Mouse (Mus musculus) hematopoietic stem cell, adult 5-6 weeks (primary cell): ENCODE measurements around the gene Tmem209. TPM values are rescaled to one million over a fixed set of nuclear protein-coding genes. Genes with fewer than 3 reads are reported as not detected.
A peak's percentile ranks its signal among the peaks of the same experiment; 100 is the strongest.

Experiments used
- ATAC-seq, 2 experiments: fragments of 125-278 bp in 1 of 2; replicated peaks in 1 of 2; 2 replicates each; pipeline ENCODE4 v1.8.0; 2016 to 2017; ENCODE audit warnings: inconsistent platforms in 2 of 2, mild to moderate bottlenecking in 2 of 2, moderate number of reproducible peaks in 2 of 2, low read depth in 1 of 2, moderate TSS enrichment in 1 of 2; ENCODE audit not compliant: low FRiP score in 2 of 2, poor library complexity in 2 of 2, severe bottlenecking in 2 of 2, insufficient read depth in 1 of 2, low TSS enrichment in 1 of 2
- total RNA-seq: library from RNA; stranded (forward); fragments of 172-1452, 232-1000 nt; gene quantifications from 2 replicates; pipeline ENCODE4 v1.2.3, GENCODE M21; 2017

The Tmem209 gene
- total RNA-seq, result 35.0 and 56.3 TPM in 2 replicates

DNA sequence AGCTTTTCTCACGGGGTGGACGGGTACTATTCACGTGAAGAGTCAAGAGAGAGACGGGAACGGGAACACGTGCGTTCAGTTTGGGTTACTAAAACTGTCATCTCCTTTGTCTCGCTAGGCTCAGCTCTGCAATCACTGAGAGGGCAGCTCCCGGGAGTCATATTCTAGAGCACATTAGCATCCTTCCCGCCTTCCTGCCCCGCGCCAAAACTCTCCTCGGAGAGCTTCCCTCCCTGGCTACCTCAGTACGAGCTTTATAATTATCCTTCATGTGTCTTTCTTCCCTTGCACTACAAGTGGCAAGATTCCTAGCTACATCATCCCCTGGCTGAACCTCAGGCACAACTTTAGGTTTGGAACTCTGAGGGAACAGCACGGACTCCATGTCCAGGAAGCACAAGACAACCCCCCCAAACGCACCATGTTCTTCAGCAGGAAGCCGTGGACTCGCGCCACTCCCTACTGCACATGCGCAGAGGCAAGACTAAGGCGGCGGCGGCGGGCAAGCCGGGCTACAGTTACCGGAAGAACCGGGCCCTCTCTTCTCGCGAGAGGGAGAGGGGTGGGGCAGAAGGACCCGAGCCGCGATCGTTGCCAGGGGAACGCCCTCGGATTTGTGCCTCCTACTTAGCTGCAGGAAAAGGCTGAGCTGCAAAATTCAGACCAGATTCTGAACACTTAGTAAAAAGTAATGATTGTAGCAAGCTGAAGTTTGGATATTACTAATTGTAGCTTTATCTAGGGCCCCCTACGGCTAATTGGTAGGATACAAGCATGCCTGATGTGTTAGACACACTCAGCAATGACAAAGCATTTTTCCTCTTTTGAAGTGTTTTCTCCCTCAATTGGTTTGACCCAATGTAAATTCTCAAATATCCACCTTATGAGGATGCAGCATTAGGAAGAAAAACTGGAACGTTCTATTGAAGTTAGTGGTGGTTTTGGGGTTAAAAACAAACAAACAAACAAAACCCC is at the start of gene Tmem209, which contains the start of gene Ssmem1:
Tmem209 (minus strand) TSS at position 519 of the 975 bp plus-strand sequence.
Ssmem1 (plus strand) TSS at position 585 of the 975 bp plus-strand sequence.
- peak; percentile 99 to 100 for ATAC-seq

DNA sequence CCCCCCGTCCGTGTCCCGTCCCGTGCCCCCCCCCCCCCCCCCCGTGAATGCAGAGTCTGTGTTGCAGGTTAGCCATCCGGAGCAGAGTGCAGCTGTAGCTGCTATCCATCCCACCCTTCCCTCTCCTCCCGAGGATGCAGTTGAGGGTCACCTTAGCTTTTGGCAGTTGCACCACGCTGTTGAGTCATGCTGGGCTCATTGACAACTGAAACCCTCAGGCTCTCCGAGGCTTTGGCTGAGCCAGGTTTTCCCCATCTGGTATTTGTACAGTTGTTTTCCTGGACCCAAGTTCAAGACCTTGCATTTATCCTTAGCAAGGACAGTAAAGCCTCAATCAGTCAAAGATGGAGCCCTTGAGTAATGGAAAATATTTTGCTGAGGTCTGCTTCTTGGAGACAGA is 46.5 kb upstream of the Tmem209 start:
- ATAC-seq, result no peak

- ATAC-seq, result no peak
Observed at GRCm38 (mm10) chr6:30554621-30555170, 45.1 kb upstream of the Tmem209 start.

DNA sequence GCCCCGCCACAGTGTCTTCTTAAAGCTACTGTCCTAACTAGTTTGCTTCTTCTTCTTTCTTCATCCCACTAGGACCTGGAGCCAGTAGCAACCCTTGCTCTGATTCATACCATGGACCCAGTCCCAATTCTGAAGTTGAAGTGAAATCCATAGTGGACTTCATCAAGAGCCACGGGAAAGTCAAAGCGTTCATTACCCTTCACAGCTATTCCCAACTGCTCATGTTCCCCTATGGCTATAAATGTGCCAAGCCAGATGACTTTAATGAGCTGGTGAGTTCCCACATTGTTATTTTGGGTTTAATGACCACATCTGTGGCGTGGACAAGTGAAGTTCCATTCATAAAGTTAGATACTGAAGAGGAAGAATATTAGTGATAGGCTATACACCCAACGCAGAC is 44.5 kb upstream of the Tmem209 start:
- ATAC-seq, result no peak

GRCm38 (mm10) chr6:30553381-30554010 is 43.9 kb upstream of the Tmem209 start:
- ATAC-seq, result no peak

DNA sequence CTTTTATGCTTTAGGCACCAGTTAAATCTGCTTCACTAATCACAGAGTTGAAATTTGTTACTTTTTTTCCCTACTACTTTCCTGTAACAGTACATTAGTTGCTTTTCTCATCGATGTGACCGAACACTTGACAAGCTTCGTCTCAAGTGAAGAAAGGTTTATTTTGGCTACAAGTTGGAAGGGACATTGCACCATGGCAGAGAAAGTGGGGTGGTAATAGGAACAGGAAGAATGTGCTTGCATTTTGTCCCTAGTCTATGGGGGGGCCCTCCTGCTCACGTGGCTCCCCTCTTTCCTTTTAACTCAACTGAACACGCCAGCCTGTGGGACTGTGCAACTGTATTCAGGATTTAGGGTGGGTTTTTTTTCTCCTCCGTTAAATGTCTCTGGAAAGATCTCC is 43.0 kb upstream of the Tmem209 start:
- no peak for ATAC-seq

- no peak for ATAC-seq
Observed at GRCm38 (mm10) chr6:30551644-30552580, 42.3 kb upstream of the Tmem209 start.

DNA sequence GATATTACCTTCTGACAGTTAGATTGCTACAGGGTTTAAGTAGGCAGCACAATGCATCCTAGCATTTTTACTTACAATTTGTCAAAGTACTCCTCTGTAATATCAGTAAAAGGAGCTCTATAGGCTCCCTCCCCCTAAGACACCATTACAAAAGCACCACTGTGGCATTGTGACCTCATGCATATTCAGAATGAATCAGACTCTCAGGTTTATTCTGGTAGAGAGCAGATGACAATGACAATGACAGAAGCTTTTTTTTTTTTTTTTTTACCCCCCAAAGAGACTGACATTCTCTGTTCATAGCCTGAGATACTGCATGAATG is 41.6 kb upstream of the Tmem209 start:
- no peak for ATAC-seq

DNA sequence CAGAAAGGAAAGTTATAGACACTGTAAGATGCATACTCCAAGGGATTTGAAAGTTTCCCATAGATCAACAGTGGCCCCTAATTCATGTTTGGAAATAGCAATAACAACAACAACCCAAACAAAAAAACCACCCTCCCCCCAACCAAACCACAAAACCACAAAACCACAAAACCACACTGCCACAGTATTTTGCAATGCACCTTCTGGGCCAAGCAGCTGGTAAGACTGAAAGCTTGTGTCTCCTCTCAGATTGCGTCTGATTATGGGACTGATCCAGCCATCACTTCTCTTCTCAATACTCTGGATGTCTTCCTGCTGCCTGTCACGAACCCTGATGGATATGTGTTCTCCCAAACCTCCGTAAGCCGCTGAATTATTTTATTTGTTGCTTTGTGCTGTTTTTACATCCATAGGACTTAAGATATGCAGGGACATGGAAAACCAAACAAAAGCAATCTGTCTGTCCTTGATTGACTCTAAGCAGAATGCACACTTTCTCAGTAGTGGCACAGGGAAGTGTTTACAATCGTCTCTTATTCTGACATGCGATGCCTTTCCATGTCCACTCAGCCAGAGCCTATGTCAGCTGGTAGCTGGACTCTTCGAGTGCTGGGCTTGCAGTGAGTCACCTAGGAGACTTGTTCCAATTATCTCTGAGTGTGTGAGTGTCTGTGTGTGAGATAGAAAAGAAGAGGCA is 41.1 kb upstream of the Tmem209 start:
- no peak for ATAC-seq

DNA sequence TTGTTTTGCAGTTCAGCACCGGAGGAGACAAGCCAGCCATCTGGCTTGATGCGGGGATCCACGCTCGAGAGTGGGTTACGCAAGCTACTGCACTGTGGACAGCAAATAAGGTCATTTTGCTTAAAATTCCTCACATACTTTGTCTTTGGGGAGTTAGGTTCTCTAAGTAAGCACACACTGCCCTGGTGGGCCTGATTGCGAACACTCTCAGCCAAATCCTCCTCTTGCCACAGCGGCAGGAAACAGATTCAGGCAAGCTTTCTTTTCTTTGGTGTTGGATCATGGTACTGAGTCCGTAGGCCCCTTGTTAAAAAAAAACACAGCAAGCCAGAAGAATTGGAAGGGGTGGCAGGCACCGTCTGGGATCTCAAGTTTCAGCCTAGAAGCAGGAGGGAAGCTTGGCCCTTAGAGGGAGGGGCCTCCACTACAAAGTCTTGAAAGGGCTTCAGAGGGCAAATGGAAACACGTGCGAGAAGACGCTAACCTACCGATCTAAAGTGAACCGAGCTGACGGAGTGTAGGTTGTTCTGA is 39.7 kb upstream of the Tmem209 start:
- no peak for ATAC-seq

DNA sequence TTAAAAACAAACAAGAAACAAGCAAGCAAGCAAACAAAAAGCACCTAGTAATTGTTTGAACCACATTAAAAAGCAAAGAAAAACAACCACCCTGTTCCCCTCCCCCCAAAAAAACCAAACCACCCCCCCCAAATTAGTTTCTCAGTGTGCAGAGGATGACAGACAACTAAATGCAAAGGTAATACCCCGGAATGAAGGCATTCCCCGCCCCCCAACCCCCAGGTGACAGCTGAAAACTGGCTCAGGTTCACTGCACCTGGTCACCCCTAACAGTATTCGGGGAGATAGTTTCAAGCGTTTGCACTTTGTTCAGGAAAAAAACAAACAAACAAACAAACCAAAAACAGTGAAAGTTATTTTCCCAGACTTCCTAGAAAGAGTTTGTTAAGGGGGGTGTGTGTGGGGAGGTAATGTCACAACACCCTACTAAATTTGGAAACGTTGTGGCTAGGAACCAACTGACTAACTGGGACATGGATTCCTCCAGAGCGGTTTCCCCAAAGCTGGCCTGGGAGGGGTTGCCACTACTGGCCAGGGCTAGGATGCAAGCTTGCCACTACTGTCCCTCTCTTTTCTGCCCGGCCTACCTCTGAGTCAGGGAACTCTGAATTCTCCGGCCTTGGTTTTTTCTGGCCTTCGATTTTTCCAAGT is 38.2 kb upstream of the Tmem209 start:
- no peak for ATAC-seq

DNA sequence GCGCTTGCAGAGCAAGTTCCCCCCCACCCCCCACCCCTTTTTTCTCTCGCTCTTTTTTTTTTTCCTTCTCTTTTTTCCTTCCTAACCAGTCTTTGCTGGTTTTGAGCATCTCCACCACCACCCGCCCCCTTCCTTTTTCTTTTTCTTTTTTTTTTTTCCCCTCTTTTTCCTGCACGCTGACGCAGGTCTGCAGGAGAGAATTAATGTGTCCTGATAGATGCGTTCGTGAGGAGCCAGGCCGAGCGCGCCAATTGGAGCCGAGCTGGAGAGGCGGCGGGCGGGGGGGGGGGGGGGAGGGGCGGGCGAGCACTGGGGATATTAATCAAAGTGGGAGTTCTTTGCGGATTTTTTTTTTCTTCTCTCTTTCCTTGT is 37.7 kb upstream of the Tmem209 start:
- no peak for ATAC-seq

DNA sequence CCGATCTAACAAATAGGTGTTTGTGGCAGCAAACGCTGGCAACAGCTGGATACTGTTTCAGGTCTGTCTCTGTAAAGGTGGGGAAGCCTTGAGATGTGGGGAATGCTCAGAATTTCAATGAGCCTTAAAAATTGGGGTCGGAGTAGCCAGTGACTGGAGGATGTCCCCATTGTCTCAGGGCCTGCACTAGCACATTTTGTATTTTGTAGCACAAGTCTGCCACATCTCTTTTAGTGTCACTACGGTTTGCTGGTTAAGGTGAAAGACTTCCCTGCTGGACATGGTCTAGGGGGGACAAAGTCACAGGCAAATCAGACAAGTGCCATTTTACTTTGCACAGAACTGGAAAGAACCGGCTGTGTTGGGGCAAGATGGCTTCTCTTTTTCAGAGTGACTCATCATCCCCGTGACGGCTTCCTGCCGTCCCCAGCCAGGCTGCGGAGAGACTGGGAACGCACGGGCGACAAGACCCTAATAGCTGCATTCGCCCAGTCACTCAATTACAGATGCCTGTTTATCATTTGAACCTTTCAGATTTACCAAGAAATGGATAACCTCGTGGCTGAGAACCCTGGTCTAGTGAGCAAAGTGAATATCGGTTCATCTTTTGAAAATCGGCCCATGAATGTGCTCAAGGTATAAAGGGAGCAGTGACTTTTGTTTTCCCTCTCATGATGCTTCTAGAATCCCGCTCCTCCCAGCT is 37.1 kb upstream of the Tmem209 start:
- ATAC-seq, result peak; percentile 78 to 83

DNA sequence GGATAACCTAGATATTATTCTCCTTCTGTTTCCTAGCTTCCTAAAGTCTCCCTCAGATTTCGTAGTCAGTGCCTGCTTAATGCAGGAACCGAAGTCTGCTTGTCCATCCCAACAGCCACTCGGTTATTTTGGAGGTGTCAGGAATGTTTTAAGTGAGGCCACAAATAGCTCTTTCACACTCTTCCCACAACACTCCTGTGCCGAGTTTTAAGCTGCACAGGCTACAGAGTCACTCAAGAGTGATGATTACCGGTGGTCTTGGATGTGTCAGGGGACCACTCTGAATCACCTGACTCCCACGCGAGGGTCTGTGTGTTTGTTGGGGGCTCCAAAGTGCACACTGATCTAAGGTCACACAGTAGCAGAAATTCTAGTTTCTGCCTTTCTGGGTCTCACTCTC is 36.1 kb upstream of the Tmem209 start:
- no peak for ATAC-seq

GRCm38 (mm10) chr6:30543851-30544250 is 34.3 kb upstream of the Tmem209 start:
- no peak for ATAC-seq

GRCm38 (mm10) chr6:30543077-30543476 is 33.5 kb upstream of the Tmem209 start:
- no peak for ATAC-seq
